Mouse (Mus musculus): ENCODE measurements at regions not wholly inside any gene's neighbourhood (a gene's known extent, or its start where the extent isn't known, plus 50 kb on each side); places are given as distances from the start of the nearest gene placed in this dataset.

- no peak overlapping the region for H3K27ac ChIP-seq (replicated peaks in 1 of 2; ENCODE audit: control insufficient read depth in 1 of 2, insufficient read depth in 1 of 2, low read depth in 2 of 2, low read length in 2 of 2)
Measured at GRCm38 (mm10) chr7:136083005-136083404, 366.8 kb upstream of the Mki67 start.

GRCm38 (mm10) chr7:136083571-136084342, 367.6 kb upstream of the Mki67 start:
- Histone ChIP-seq H3K4me1 (ENCODE audit: control insufficient read depth in 2 of 2, insufficient read depth in 2 of 2, low read length in 2 of 2) (peaks cover 0 to 2% of the 10 kb centered on the region in 2 experiments; a peak in 2 of 4 replicates), H3K4me2 (ENCODE audit: low read length) (no peak overlapping the region), H3K27me3 (ENCODE audit: control insufficient read depth, insufficient read depth, low read length) (peaks cover 2% of the 10 kb centered on the region; the same call in 1 of the 2 replicates), H3K4me3 (ENCODE audit: control insufficient read depth in 1 of 2, insufficient read depth in 1 of 2, low read depth in 1 of 2, low read length in 2 of 2) (no peak overlapping the region), H3K9me3 (ENCODE audit: control insufficient read depth, low read length) (no peaks in the 10 kb centered on the region), H3K36me3 (ENCODE audit: control insufficient read depth, insufficient read depth, low read length) (no peaks in the 10 kb centered on the region), H3K27ac (replicated peaks in 1 of 2; ENCODE audit: control insufficient read depth in 1 of 2, insufficient read depth in 1 of 2, low read depth in 2 of 2, low read length in 2 of 2) (no peak overlapping the region), H3K9ac (ENCODE audit: low read length) (no peak overlapping the region)
- ATAC-seq (ENCODE audit: insufficient number of reproducible peaks, insufficient read depth, low FRiP score, low read depth), result no peak
- WGBS, result 47% methylated on average over 14 of the region's 14 CpGs

More at GRCm38 (mm10) chr7:136083005-136083404, 366.8 kb upstream of the Mki67 start:
- Histone ChIP-seq H3K4me2 (ENCODE audit: low read length) (no peak overlapping the region), H3K4me1 (ENCODE audit: control insufficient read depth in 2 of 2, insufficient read depth in 2 of 2, low read length in 2 of 2) (peaks cover 0 to 2% of the 10 kb centered on the region in 2 experiments; a peak in 2 of 4 replicates), H3K9me3 (ENCODE audit: control insufficient read depth, low read length) (no peaks in the 10 kb centered on the region), H3K36me3 (ENCODE audit: control insufficient read depth, insufficient read depth, low read length) (no peaks in the 10 kb centered on the region), H3K27me3 (ENCODE audit: control insufficient read depth, insufficient read depth, low read length) (peaks cover 2% of the 10 kb centered on the region; the same call in 1 of the 2 replicates), H3K4me3 (ENCODE audit: control insufficient read depth in 1 of 2, insufficient read depth in 1 of 2, low read depth in 1 of 2, low read length in 2 of 2) (no peak overlapping the region), H3K9ac (ENCODE audit: low read length) (no peak overlapping the region)
- ATAC-seq (ENCODE audit: insufficient number of reproducible peaks, insufficient read depth, low FRiP score, low read depth), result no peak
- WGBS, result 89% methylated on average over 10 of the region's 10 CpGs

GRCm38 (mm10) chr7:136088785-136089184, 372.6 kb upstream of the Mki67 start:
- Histone ChIP-seq H3K9ac (ENCODE audit: low read length) (no peak overlapping the region), H3K36me3 (ENCODE audit: control insufficient read depth, insufficient read depth, low read length) (no peaks in the 10 kb centered on the region), H3K4me1 (ENCODE audit: control insufficient read depth in 2 of 2, insufficient read depth in 2 of 2, low read length in 2 of 2) (no peaks in the 10 kb centered on the region; a peak in 1 of 4 replicates), H3K27me3 (ENCODE audit: control insufficient read depth, insufficient read depth, low read length) (0 out of 2 replicates have a peak, but pooled peaks cover 2% of the 10 kb centered on the region), H3K9me3 (ENCODE audit: control insufficient read depth, low read length) (no peaks in the 10 kb centered on the region), H3K4me2 (ENCODE audit: low read length) (no peak overlapping the region), H3K4me3 (ENCODE audit: control insufficient read depth in 1 of 2, insufficient read depth in 1 of 2, low read depth in 1 of 2, low read length in 2 of 2) (no peak overlapping the region), H3K27ac (replicated peaks in 1 of 2; ENCODE audit: control insufficient read depth in 1 of 2, insufficient read depth in 1 of 2, low read depth in 2 of 2, low read length in 2 of 2) (no peak overlapping the region)
- WGBS, result 80% methylated on average over 6 of the region's 6 CpGs
- no peak for ATAC-seq (ENCODE audit: insufficient number of reproducible peaks, insufficient read depth, low FRiP score, low read depth)

- H3K36me3 ChIP-seq (ENCODE audit: control insufficient read depth, insufficient read depth, low read length), result no peaks in the 10 kb centered on the region
- H3K27me3 ChIP-seq (ENCODE audit: control insufficient read depth, insufficient read depth, low read length), result no peaks in the 10 kb centered on the region
- no peak overlapping the region for H3K4me2 ChIP-seq (ENCODE audit: low read length)
- no peaks in the 10 kb centered on the region for H3K9me3 ChIP-seq (ENCODE audit: control insufficient read depth, low read length)
- no peaks in the 10 kb centered on the region for H3K4me1 ChIP-seq (ENCODE audit: control insufficient read depth in 2 of 2, insufficient read depth in 2 of 2, low read length in 2 of 2)
- no peak for ATAC-seq (ENCODE audit: insufficient number of reproducible peaks, insufficient read depth, low FRiP score, low read depth)
- no peak overlapping the region for H3K27ac ChIP-seq (replicated peaks in 1 of 2; ENCODE audit: control insufficient read depth in 1 of 2, insufficient read depth in 1 of 2, low read depth in 2 of 2, low read length in 2 of 2)
- H3K4me3 ChIP-seq (ENCODE audit: control insufficient read depth in 1 of 2, insufficient read depth in 1 of 2, low read depth in 1 of 2, low read length in 2 of 2), result no peak overlapping the region
- WGBS, result 75% methylated on average over 14 of the region's 14 CpGs
- no peak overlapping the region for H3K9ac ChIP-seq (ENCODE audit: low read length)
Measured at GRCm38 (mm10) chr7:136094681-136095360, 378.7 kb upstream of the Mki67 start.

GRCm38 (mm10) chr7:136104021-136104420, 387.9 kb upstream of the Mki67 start:
- no peak overlapping the region for H3K27ac ChIP-seq (replicated peaks in 1 of 2; ENCODE audit: control insufficient read depth in 1 of 2, insufficient read depth in 1 of 2, low read depth in 2 of 2, low read length in 2 of 2)
- ATAC-seq (ENCODE audit: insufficient number of reproducible peaks, insufficient read depth, low FRiP score, low read depth), result no peak
- WGBS, result 84% methylated on average over 4 of the region's 4 CpGs

GRCm38 (mm10) chr7:136112163-136112562, 396.0 kb upstream of the Mki67 start:
- ATAC-seq (ENCODE audit: insufficient number of reproducible peaks, insufficient read depth, low FRiP score, low read depth), result no peak
- no peak overlapping the region for H3K9ac ChIP-seq (ENCODE audit: low read length)
- WGBS, result 18% methylated on average over 6 of the region's 6 CpGs
- H3K36me3 ChIP-seq (ENCODE audit: control insufficient read depth, insufficient read depth, low read length), result no peaks in the 10 kb centered on the region
- H3K4me3 ChIP-seq (ENCODE audit: control insufficient read depth in 1 of 2, insufficient read depth in 1 of 2, low read depth in 1 of 2, low read length in 2 of 2), result no peak overlapping the region
- H3K27me3 ChIP-seq (ENCODE audit: control insufficient read depth, insufficient read depth, low read length), result no peaks in the 10 kb centered on the region
- H3K4me2 ChIP-seq (ENCODE audit: low read length), result no peak overlapping the region
- no peaks in the 10 kb centered on the region for H3K9me3 ChIP-seq (ENCODE audit: control insufficient read depth, low read length)
- H3K27ac ChIP-seq (replicated peaks in 1 of 2; ENCODE audit: control insufficient read depth in 1 of 2, insufficient read depth in 1 of 2, low read depth in 2 of 2, low read length in 2 of 2), result no peak overlapping the region
- peaks cover 4% of the 10 kb centered on the region in 2 experiments; a peak in 2 of 4 replicates for H3K4me1 ChIP-seq (ENCODE audit: control insufficient read depth in 2 of 2, insufficient read depth in 2 of 2, low read length in 2 of 2)

More at GRCm38 (mm10) chr7:136104021-136104420, 387.9 kb upstream of the Mki67 start:
- no peaks in the 10 kb centered on the region for H3K27me3 ChIP-seq (ENCODE audit: control insufficient read depth, insufficient read depth, low read length)
- no peaks in the 10 kb centered on the region for H3K9me3 ChIP-seq (ENCODE audit: control insufficient read depth, low read length)
- H3K4me2 ChIP-seq (ENCODE audit: low read length), result no peak overlapping the region
- H3K4me3 ChIP-seq (ENCODE audit: control insufficient read depth in 1 of 2, insufficient read depth in 1 of 2, low read depth in 1 of 2, low read length in 2 of 2), result no peak overlapping the region
- no peaks in the 10 kb centered on the region for H3K4me1 ChIP-seq (ENCODE audit: control insufficient read depth in 2 of 2, insufficient read depth in 2 of 2, low read length in 2 of 2)
- no peak overlapping the region for H3K9ac ChIP-seq (ENCODE audit: low read length)
- H3K36me3 ChIP-seq (ENCODE audit: control insufficient read depth, insufficient read depth, low read length), result no peaks in the 10 kb centered on the region

- no peak overlapping the region for H3K9ac ChIP-seq (ENCODE audit: low read length)
- H3K4me3 ChIP-seq (ENCODE audit: control insufficient read depth in 1 of 2, insufficient read depth in 1 of 2, low read depth in 1 of 2, low read length in 2 of 2), result no peak overlapping the region
- H3K9me3 ChIP-seq (ENCODE audit: control insufficient read depth, low read length), result no peaks in the 10 kb centered on the region
- no peak overlapping the region for H3K27ac ChIP-seq (replicated peaks in 1 of 2; ENCODE audit: control insufficient read depth in 1 of 2, insufficient read depth in 1 of 2, low read depth in 2 of 2, low read length in 2 of 2)
- ATAC-seq (ENCODE audit: insufficient number of reproducible peaks, insufficient read depth, low FRiP score, low read depth), result no peak
- H3K4me1 ChIP-seq (ENCODE audit: control insufficient read depth in 2 of 2, insufficient read depth in 2 of 2, low read length in 2 of 2), result peaks cover 0 to 4% of the 10 kb centered on the region in 2 experiments; a peak in 2 of 4 replicates
- no peaks in the 10 kb centered on the region for H3K36me3 ChIP-seq (ENCODE audit: control insufficient read depth, insufficient read depth, low read length)
- 36% methylated on average over 7 of the region's 7 CpGs for WGBS
- no peak overlapping the region for H3K4me2 ChIP-seq (ENCODE audit: low read length)
- H3K27me3 ChIP-seq (ENCODE audit: control insufficient read depth, insufficient read depth, low read length), result no peaks in the 10 kb centered on the region
Measured at GRCm38 (mm10) chr7:136120930-136121329, 404.8 kb upstream of the Mki67 start.

Measured in heart, embryonic 14.5 days (tissue).